Mouse (Mus musculus) adrenal gland, postnatal 36 days (tissue): ENCODE measurements around the gene Ina. TPM values are rescaled to one million over a fixed set of nuclear protein-coding genes. Genes with fewer than 3 reads are reported as not detected.
"Not testable (repeated sequence)": the region's sequence is repeated elsewhere in the genome, so short reads cannot be mapped to it uniquely, and the experiment has no call there.

ENCODE experiments used
- DNase-seq, 2 experiments: peaks; one replicate each; pipeline ENCODE4 v3.0.0; 2021; ENCODE audit warnings: mixed read lengths in 1 of 2
- long read RNA-seq, 2 experiments: library from polyadenylated mRNA; stranded (forward); transcript quantifications; one replicate each; pipeline ENCODE4 v2.0.0; 2021; ENCODE audit warnings: borderline sequencing depth in 2 of 2
- total RNA-seq, 2 experiments: library from RNA; stranded (reverse); gene quantifications; 2 replicates each; pipeline ENCODE4 v1.2.3; 2021

The Ina gene
- 1 to 10 TPM; 4.0 to 5.9 TPM for total RNA-seq
- long read RNA-seq, experiment 1, partial matches to known transcripts, result 0 of 3 reads
- long read RNA-seq, experiment 1, other reads (novel, unspliced or antisense), result 1 of 3 reads
- long read RNA-seq, experiment 2, transcript Ina-201 (3 exons, 3,240 nt), result major isoform, 5 of 5 reads
- long read RNA-seq, experiment 2, partial matches to known transcripts, result 0 of 5 reads
- long read RNA-seq, experiment 2, other reads (novel, unspliced or antisense), result 0 of 5 reads

GRCm38 (mm10) chr19:47014447-47015381 lies at the start of gene Ina, which contains the start of gene Nt5c2:
TSS of gene Ina (plus strand) at chr19:47014698.
TSS of gene Nt5c2 (minus strand) at chr19:47015153.
- DNase-seq, result peak; percentile 63 to 72

GRCm38 (mm10) chr19:46965496-46965895 lies 49.0 kb upstream of the Ina start:
- peak in 1 of 2 experiments; percentile 57 for DNase-seq

GRCm38 (mm10) chr19:46966330-46966729 lies 48.2 kb upstream of the Ina start:
- DNase-seq, result no peak

GRCm38 (mm10) chr19:46967861-46968260 lies 46.6 kb upstream of the Ina start:
- no peak for DNase-seq

- DNase-seq, result no peak
These were observed 45.7 kb upstream of the Ina start for GRCm38 (mm10) chr19:46968833-46969232.

GRCm38 (mm10) chr19:46969286-46969985 lies 45.1 kb upstream of the Ina start:
- no peak for DNase-seq

GRCm38 (mm10) chr19:46970121-46970729 lies 44.3 kb upstream of the Ina start:
- no peak for DNase-seq

GRCm38 (mm10) chr19:46971051-46971689 lies 43.3 kb upstream of the Ina start:
- DNase-seq, result no peak

- DNase-seq, result no peak
These were observed 42.8 kb upstream of the Ina start for GRCm38 (mm10) chr19:46971712-46972111.

GRCm38 (mm10) chr19:46972159-46972558 lies 42.3 kb upstream of the Ina start:
- DNase-seq, result no peak

- DNase-seq, result peak; percentile 53 to 64
These were observed 38.9 kb upstream of the Ina start for GRCm38 (mm10) chr19:46975565-46975964.

- no peak for DNase-seq
These were observed 38.5 kb upstream of the Ina start for GRCm38 (mm10) chr19:46975997-46976396.

- no peak for DNase-seq
These were observed 37.8 kb upstream of the Ina start for GRCm38 (mm10) chr19:46976743-46977142.

GRCm38 (mm10) chr19:46977460-46977859 lies 37.0 kb upstream of the Ina start:
- no peak for DNase-seq

- not testable (repeated sequence) for DNase-seq
These were observed 36.4 kb upstream of the Ina start for GRCm38 (mm10) chr19:46978069-46978468.

GRCm38 (mm10) chr19:46978920-46979780 lies 35.3 kb upstream of the Ina start:
- DNase-seq, result peak; percentile 66 to 79

GRCm38 (mm10) chr19:46979781-46980105 lies 34.8 kb upstream of the Ina start:
- no peak for DNase-seq

GRCm38 (mm10) chr19:46981462-46981861 lies 33.0 kb upstream of the Ina start:
- no peak for DNase-seq

GRCm38 (mm10) chr19:46983352-46983965 lies 31.0 kb upstream of the Ina start:
- no peak for DNase-seq

GRCm38 (mm10) chr19:46983966-46984380 lies 30.5 kb upstream of the Ina start:
- DNase-seq, result no peak
